Mouse (Mus musculus): Measurements from ENCODE around the gene Maml2. TPM values are rescaled to one million over a fixed set of nuclear protein-coding genes. Genes with fewer than 3 reads are reported as not detected.

Maml2 gene
- polyA plus RNA-seq, 1 experiment from 2014 or later: 11.5 TPM

- ATAC-seq: no peak
- 83% methylated on average over 5 of the region's 5 CpGs for WGBS
- Histone ChIP-seq H3K27me3 (no peaks in the 10 kb centered on the region), H3K4me2 (replicated peaks) (no peak overlapping the region), H3K9me3 (no peaks in the 10 kb centered on the region), H3K27ac (no peak overlapping the region), H3K4me1 (replicated peaks) (peaks cover 16% of the 10 kb centered on the region), H3K36me3 (no peaks in the 10 kb centered on the region), H3K9ac (replicated peaks) (no peak overlapping the region), H3K4me3 (replicated peaks) (no peak overlapping the region)
Measured at GRCm38 (mm10) chr9:13314577-13315004, 16.8 kb downstream of the Maml2 start.

GRCm38 (mm10) chr9:13315393-13315792 lies 17.6 kb downstream of the Maml2 start:
- WGBS: 83% methylated on average over 5 of the region's 5 CpGs

GRCm38 (mm10) chr9:13319566-13319965 lies 21.8 kb downstream of the Maml2 start:
- H3K4me1 ChIP-seq (replicated peaks): peaks cover 11% of the 10 kb centered on the region
- WGBS: 90% methylated on average over 2 of the region's 2 CpGs
- H3K9ac ChIP-seq (replicated peaks): no peak overlapping the region
- no peak overlapping the region for H3K4me2 ChIP-seq (replicated peaks)
- H3K4me3 ChIP-seq (replicated peaks): no peak overlapping the region
- H3K27me3 ChIP-seq: no peaks in the 10 kb centered on the region
- H3K27ac ChIP-seq: no peak overlapping the region
- H3K9me3 ChIP-seq: no peaks in the 10 kb centered on the region
- no peaks in the 10 kb centered on the region for H3K36me3 ChIP-seq
- no peak for ATAC-seq

More at GRCm38 (mm10) chr9:13315393-13315792, 17.6 kb downstream of the Maml2 start:
- no peak for ATAC-seq
- Histone ChIP-seq H3K4me3 (replicated peaks) (no peak overlapping the region), H3K4me1 (replicated peaks) (peaks cover 8% of the 10 kb centered on the region), H3K9me3 (no peaks in the 10 kb centered on the region), H3K9ac (replicated peaks) (no peak overlapping the region), H3K27me3 (no peaks in the 10 kb centered on the region), H3K4me2 (replicated peaks) (no peak overlapping the region), H3K36me3 (no peaks in the 10 kb centered on the region), H3K27ac (no peak overlapping the region)

DNA sequence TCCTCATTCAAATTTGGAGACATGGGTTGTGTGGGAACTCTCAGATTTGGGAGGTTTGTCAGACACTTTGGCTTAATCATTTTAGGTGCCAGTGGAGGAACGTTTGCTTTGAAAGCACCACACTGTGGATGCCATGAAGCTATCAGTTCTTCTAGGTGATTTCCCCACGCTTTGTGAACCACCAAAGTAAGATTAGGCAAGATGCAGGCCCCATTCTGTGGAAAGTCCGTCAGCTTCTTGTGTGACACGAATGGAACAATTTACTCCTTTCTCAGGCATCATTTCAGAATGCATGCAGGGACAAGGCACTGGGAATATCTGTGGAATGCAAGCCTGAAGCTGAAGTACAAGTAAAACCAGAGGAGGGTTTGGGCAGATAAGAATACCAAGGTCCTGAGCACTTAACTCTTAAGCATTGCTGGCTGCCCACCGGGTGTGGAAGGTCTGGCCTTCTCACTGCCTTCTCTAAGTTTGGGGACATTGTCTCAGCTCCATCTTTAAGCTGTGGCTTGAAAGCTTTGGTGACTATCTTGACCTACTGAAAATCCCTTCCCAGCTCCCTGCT lies 23.1 kb downstream of the Maml2 start:
- WGBS: 90% methylated on average over 5 of the region's 5 CpGs
- Histone ChIP-seq H3K4me3 (replicated peaks) (no peak overlapping the region), H3K4me1 (replicated peaks) (peaks cover 11% of the 10 kb centered on the region), H3K36me3 (no peaks in the 10 kb centered on the region), H3K9me3 (no peaks in the 10 kb centered on the region), H3K4me2 (replicated peaks) (no peak overlapping the region), H3K9ac (replicated peaks) (no peak overlapping the region), H3K27me3 (no peaks in the 10 kb centered on the region), H3K27ac (no peak overlapping the region)
- no peak for ATAC-seq

DNA sequence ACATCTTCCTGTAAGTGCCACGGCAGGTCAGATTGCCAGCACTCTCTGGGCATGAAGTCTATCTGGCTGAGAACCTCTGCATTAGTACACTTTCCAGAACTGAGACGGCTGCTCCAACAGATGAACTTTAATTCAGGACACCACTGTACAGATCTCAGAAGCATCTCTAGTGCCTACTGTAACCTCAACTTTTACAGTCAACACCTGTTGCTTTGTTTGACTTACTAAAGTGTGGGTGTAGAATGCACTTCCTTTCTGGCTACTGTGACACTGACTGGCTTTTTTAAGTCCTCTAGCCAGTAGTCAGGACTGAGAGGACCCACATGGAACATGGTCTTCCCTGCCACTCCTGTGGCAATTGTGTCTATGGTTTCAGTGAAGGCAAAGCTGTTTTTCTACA lies 25.3 kb downstream of the Maml2 start:
- Histone ChIP-seq H3K9ac (replicated peaks) (no peak overlapping the region), H3K4me2 (replicated peaks) (no peak overlapping the region), H3K4me3 (replicated peaks) (no peak overlapping the region), H3K27ac (peak overlapping the region; percentile 60; the same call in 1 of the 2 replicates), H3K36me3 (no peaks in the 10 kb centered on the region), H3K4me1 (replicated peaks) (peaks cover 11% of the 10 kb centered on the region), H3K9me3 (no peaks in the 10 kb centered on the region), H3K27me3 (no peaks in the 10 kb centered on the region)
- ATAC-seq: no peak
- 89% methylated on average over 2 of the region's 2 CpGs for WGBS

DNA sequence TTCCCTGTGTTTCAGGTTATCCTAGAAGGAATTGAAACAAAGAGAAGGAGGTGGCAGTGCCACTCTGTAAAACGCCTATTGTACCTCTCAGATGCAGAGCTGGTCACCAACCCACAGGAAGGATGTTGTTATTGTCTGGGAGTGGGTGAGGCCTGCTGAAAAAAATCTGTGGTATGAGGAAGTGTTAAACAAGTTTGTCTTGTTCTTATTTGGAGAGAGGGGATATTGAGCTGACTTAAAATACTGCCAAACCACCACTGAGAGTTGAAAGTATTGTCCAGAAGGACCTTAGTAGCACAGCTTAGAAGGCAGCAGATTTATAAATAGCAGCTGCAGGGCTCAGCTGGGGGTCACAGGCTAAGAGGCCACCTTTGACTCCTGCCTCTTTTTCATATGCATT lies 25.9 kb downstream of the Maml2 start:
- Histone ChIP-seq H3K36me3 (no peaks in the 10 kb centered on the region), H3K4me1 (replicated peaks) (peaks cover 11% of the 10 kb centered on the region), H3K27ac (peak overlapping the region; percentile 60), H3K4me3 (replicated peaks) (no peak overlapping the region), H3K9me3 (no peaks in the 10 kb centered on the region), H3K27me3 (no peaks in the 10 kb centered on the region), H3K9ac (replicated peaks) (no peak overlapping the region), H3K4me2 (replicated peaks) (no peak overlapping the region)
- WGBS: 31% methylated on average over 1 of the region's 1 CpGs
- ATAC-seq: no peak

GRCm38 (mm10) chr9:13414230-13414766 lies 116.5 kb downstream of the Maml2 start:
- Histone ChIP-seq H3K4me1 (replicated peaks) (no peaks in the 10 kb centered on the region), H3K4me2 (replicated peaks) (no peak overlapping the region), H3K27me3 (no peaks in the 10 kb centered on the region), H3K9ac (replicated peaks) (no peak overlapping the region), H3K27ac (no peak overlapping the region), H3K36me3 (peaks cover 6% of the 10 kb centered on the region), H3K9me3 (no peaks in the 10 kb centered on the region), H3K4me3 (replicated peaks) (no peak overlapping the region)
- peak; percentile 55; the same call in 1 of the 2 replicates for ATAC-seq

DNA sequence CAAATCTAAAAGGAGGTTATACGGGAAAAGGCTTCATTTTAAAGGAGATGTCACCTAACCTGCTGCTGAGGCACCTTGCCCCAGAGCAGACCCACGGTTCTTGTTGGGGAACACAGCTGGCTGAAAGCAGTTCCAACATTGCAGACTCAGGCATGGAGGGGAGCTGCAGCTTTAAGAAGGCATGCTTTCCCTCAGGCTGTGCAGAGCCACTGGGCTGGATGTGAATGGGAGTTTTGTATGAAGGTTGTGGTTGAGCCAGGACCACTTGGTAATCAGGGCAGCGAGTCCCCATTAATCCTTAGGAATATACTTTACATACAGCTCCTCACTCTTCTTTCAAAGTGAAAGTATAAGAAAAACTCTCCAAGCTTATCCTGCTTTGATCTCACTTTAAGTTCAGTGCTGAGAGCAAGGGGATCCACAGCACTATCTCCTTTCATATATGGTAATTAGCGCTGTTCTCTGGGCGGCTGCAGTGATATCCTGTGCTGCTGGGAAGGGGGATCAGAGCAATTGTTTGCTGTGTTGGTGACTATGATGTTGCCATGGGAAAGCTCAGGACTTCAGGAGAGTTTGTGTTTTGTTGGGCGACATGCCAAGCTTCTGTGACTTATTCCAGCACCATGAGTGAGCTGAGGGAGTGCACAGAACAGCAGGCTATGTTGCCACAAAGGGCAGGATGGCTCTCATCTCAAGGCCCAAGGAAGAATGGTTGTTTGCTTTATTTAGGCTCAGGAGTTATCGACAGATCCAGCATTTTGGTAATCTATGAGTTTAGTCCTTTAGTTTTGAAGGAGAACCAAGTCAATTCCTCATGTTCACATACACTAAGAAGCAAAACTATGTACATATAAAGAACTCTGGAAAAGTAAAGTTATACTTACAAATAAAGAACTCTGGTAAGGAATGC lies 127.5 kb downstream of the Maml2 start:
- peak; percentile 98 for ATAC-seq
- peak overlapping the region; percentile 27 for H3K4me2 ChIP-seq (replicated peaks)
- H3K27me3 ChIP-seq: no peaks in the 10 kb centered on the region
- H3K9me3 ChIP-seq: no peaks in the 10 kb centered on the region
- WGBS: 5% methylated on average over 7 of the region's 7 CpGs
- H3K27ac ChIP-seq: peak overlapping the region; percentile 78
- no peaks in the 10 kb centered on the region for H3K36me3 ChIP-seq
- peaks cover 51% of the 10 kb centered on the region for H3K4me1 ChIP-seq (replicated peaks)
- no peak overlapping the region for H3K9ac ChIP-seq (replicated peaks)
- H3K4me3 ChIP-seq (replicated peaks): no peak overlapping the region

- Histone ChIP-seq H3K36me3 (no peaks in the 10 kb centered on the region), H3K27me3 (no peaks in the 10 kb centered on the region), H3K9me3 (no peaks in the 10 kb centered on the region), H3K4me1 (replicated peaks) (peaks cover 47% of the 10 kb centered on the region), H3K9ac (replicated peaks) (no peak overlapping the region), H3K4me2 (replicated peaks) (no peak overlapping the region), H3K4me3 (replicated peaks) (no peak overlapping the region), H3K27ac (no peak overlapping the region)
- WGBS: 59% methylated on average over 2 of the region's 2 CpGs
- ATAC-seq: no peak
Measured at GRCm38 (mm10) chr9:13429477-13430125, 131.8 kb downstream of the Maml2 start.

DNA sequence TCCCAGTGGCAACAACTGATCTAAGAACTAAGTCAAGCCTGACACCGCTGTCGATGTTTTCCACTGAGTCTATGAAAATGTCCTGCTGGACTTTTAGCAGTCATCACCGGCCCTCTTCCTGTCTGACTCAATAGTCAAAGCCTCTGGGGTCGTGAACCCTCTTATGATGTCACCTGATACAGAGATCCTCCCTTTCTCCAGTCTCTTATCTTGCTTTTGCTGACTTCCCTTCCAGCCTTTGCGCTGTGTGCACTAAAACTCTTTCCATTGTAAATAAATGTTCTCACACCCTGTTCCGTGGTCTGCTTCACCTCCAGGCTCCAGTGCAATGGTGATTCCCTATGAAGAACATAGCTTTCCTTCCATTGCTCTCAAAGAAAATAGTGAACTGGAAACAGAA lies 132.5 kb downstream of the Maml2 start:
- WGBS: 88% methylated on average over 6 of the region's 6 CpGs
- Histone ChIP-seq H3K4me1 (replicated peaks) (peaks cover 40% of the 10 kb centered on the region), H3K9me3 (no peaks in the 10 kb centered on the region)

GRCm38 (mm10) chr9:13430744-13431143 lies 133.0 kb downstream of the Maml2 start:
- H3K4me2 ChIP-seq (replicated peaks): no peak overlapping the region
- H3K9me3 ChIP-seq: no peaks in the 10 kb centered on the region
- no peaks in the 10 kb centered on the region for H3K27me3 ChIP-seq
- H3K36me3 ChIP-seq: no peaks in the 10 kb centered on the region
- no peak for ATAC-seq
- H3K4me3 ChIP-seq (replicated peaks): no peak overlapping the region
- no peak overlapping the region for H3K9ac ChIP-seq (replicated peaks)
- no peak overlapping the region for H3K27ac ChIP-seq
- peaks cover 36% of the 10 kb centered on the region for H3K4me1 ChIP-seq (replicated peaks)

More for the DNA sequence above, 132.5 kb downstream of the Maml2 start:
- no peak overlapping the region for H3K4me2 ChIP-seq (replicated peaks)
- no peak for ATAC-seq
- no peak overlapping the region for H3K9ac ChIP-seq (replicated peaks)
- H3K27me3 ChIP-seq: no peaks in the 10 kb centered on the region
- no peak overlapping the region for H3K27ac ChIP-seq
- H3K36me3 ChIP-seq: no peaks in the 10 kb centered on the region
- no peak overlapping the region for H3K4me3 ChIP-seq (replicated peaks)

DNA sequence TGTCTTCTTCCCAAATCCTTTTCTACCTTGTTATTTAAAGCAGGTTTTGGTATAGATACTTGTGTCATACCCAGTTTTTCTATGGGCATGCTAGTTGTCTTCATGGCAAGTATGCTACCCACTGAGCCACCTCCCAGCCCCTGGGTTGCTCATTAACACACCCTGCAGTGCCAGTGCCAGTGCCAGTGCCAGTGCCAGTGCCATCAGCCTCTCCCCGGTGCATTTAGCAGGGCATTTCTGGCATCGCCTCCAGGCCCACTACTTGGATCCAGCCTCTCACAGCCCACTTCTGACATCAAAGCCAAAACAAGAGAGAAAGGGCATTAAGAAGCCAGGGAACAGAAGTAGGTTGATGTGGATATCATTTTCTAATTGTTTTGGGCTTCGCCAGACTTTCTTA lies 133.9 kb downstream of the Maml2 start:
- Histone ChIP-seq H3K27me3 (no peaks in the 10 kb centered on the region), H3K4me3 (replicated peaks) (no peak overlapping the region), H3K27ac (no peak overlapping the region), H3K9ac (replicated peaks) (no peak overlapping the region), H3K36me3 (no peaks in the 10 kb centered on the region), H3K4me2 (replicated peaks) (no peak overlapping the region), H3K4me1 (replicated peaks) (peaks cover 30% of the 10 kb centered on the region), H3K9me3 (no peaks in the 10 kb centered on the region)
- WGBS: 96% methylated on average over 3 of the region's 3 CpGs
- no peak for ATAC-seq
